Mouse (Mus musculus) testis, adult 2 months (tissue): ENCODE results near the gene Srsf5.

Experiments used
- CTCF ChIP-seq: fragments of 200-500 bp; IDR thresholded peaks from 2 replicates; pipeline ENCODE4 v1.5.1; 2012; ENCODE audit warnings: low read depth, mild to moderate bottlenecking, inconsistent platforms, low read length, moderate library complexity; ENCODE audit not compliant: control insufficient read depth, insufficient read depth, insufficient replicate concordance
- POLR2A ChIP-seq: fragments of 200-500 bp; IDR thresholded peaks from 2 replicates; pipeline ENCODE4 v1.6.1; 2012; ENCODE audit warnings: low read depth, mild to moderate bottlenecking, inconsistent platforms, low read length, moderate library complexity; ENCODE audit not compliant: control insufficient read depth

DNA sequence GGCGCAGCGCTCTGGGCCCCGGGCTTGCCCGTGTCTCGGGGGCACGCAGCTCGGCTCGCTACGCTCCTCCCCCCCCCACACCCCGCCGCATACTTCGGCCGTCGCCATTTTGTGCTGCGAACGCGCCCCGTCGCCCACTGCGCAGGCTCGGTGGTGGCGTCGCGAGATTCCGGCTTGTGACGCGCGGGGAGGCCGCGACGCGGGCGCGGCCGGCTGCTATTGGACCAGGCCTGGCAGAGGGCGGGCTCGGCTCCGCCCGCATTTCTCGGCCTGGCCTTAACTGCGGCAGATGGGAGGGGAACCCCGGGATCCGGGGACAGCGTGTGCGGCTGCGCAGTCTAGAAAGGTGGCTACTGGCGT is 672 bp downstream of the Srsf5 start:
- TF ChIP-seq POLR2A (peak; percentile 85; the same call in 1 of the 2 replicates), CTCF (no peak)
